Mouse (Mus musculus) neutrophil, adult 5-6 weeks (primary cell): ENCODE measurements around the gene Gm1673. TPM values are rescaled to one million over a fixed set of nuclear protein-coding genes. Genes with fewer than 3 reads are reported as not detected.

Experiments
- total RNA-seq: library from RNA; stranded (forward); fragments of 200-1000 nt; gene quantifications from 2 replicates; pipeline ENCODE4 v1.2.3, GENCODE M21; 2017

The Gm1673 gene
- total RNA-seq, 1 experiment from 2014 or later = not detected

Other genes with a start within 250 kb of the Gm1673 start
- 21.9 and 24.7 TPM in 2 replicates for gene Letm1, start 200.6 kb upstream of the Gm1673 start, total RNA-seq
- 26.4 and 32.9 TPM in 2 replicates for gene Nsd2, start 162.7 kb upstream of the Gm1673 start, total RNA-seq
- gene Nelfa, start 47.0 kb upstream of the Gm1673 start, total RNA-seq = 25.4 and 28.6 TPM in 2 replicates
- gene Nat8l, start 12.6 kb downstream of the Gm1673 start, total RNA-seq = 4.0 and 4.9 TPM in 2 replicates
- 0.81 and 1.4 TPM in 2 replicates for gene Poln, start 186.0 kb downstream of the Gm1673 start, total RNA-seq
- 47.8 and 53.3 TPM in 2 replicates for gene Haus3, start 186.1 kb downstream of the Gm1673 start, total RNA-seq
- gene Mxd4, start 204.3 kb downstream of the Gm1673 start, total RNA-seq = 60.3 and 62.8 TPM in 2 replicates